Mouse (Mus musculus): ENCODE results near the gene Hdac9. TPM values are rescaled to one million over a fixed set of nuclear protein-coding genes. Genes with fewer than 3 reads are reported as not detected.
A peak's percentile ranks its signal among the peaks of the same experiment; 100 is the strongest.

Gene Hdac9
- polyA plus RNA-seq, 1 experiment from 2014 or later, result 5.5 TPM

- Histone ChIP-seq H3K9ac (ENCODE audit: low read length) (no peak overlapping the region), H3K27ac (replicated peaks; ENCODE audit: low read depth, low read length) (no peak overlapping the region), H3K4me1 (ENCODE audit: control insufficient read depth, insufficient read depth, low read length) (no peaks in the 10 kb centered on the region), H3K4me2 (ENCODE audit: low read depth, severe bottlenecking) (no peak overlapping the region), H3K4me3 (ENCODE audit: low read depth, low read length) (no peak overlapping the region), H3K27me3 (ENCODE audit: control insufficient read depth, insufficient read depth, low read length) (no peaks in the 10 kb centered on the region), H3K36me3 (ENCODE audit: control insufficient read depth, insufficient read depth, low read length) (no peaks in the 10 kb centered on the region), H3K9me3 (ENCODE audit: control insufficient read depth, low read length) (no peaks in the 10 kb centered on the region)
- DNase-seq (ENCODE audit: low spot score) (no peak), ATAC-seq (ENCODE audit: insufficient number of reproducible peaks, low FRiP score, low TSS enrichment, low read depth) (no peak)
- WGBS, result 82% methylated on average over 3 of the region's 3 CpGs
Observed at GRCm38 (mm10) chr12:34394342-34394741, 522.6 kb downstream of the Hdac9 start.

GRCm38 (mm10) chr12:34379681-34380080 is 537.2 kb downstream of the Hdac9 start:
- WGBS, result 24% methylated on average over 1 of the region's 1 CpGs
- ATAC-seq (ENCODE audit: insufficient number of reproducible peaks, low FRiP score, low TSS enrichment, low read depth), result no peak
- Histone ChIP-seq H3K4me1 (ENCODE audit: control insufficient read depth, insufficient read depth, low read length) (no peaks in the 10 kb centered on the region), H3K9me3 (ENCODE audit: control insufficient read depth, low read length) (no peaks in the 10 kb centered on the region), H3K36me3 (ENCODE audit: control insufficient read depth, insufficient read depth, low read length) (no peaks in the 10 kb centered on the region), H3K4me3 (ENCODE audit: low read depth, low read length) (no peak overlapping the region), H3K4me2 (ENCODE audit: low read depth, severe bottlenecking) (no peak overlapping the region), H3K27ac (replicated peaks; ENCODE audit: low read depth, low read length) (no peak overlapping the region), H3K27me3 (ENCODE audit: control insufficient read depth, insufficient read depth, low read length) (no peaks in the 10 kb centered on the region), H3K9ac (ENCODE audit: low read length) (no peak overlapping the region)
- DNase-seq (ENCODE audit: low spot score), result peak; percentile 33

- Histone ChIP-seq H3K9me3 (ENCODE audit: control insufficient read depth, low read length) (no peaks in the 10 kb centered on the region), H3K27me3 (ENCODE audit: control insufficient read depth, insufficient read depth, low read length) (no peaks in the 10 kb centered on the region), H3K4me1 (ENCODE audit: control insufficient read depth, insufficient read depth, low read length) (no peaks in the 10 kb centered on the region), H3K27ac (replicated peaks; ENCODE audit: low read depth, low read length) (no peak overlapping the region), H3K9ac (ENCODE audit: low read length) (no peak overlapping the region), H3K36me3 (ENCODE audit: control insufficient read depth, insufficient read depth, low read length) (no peaks in the 10 kb centered on the region), H3K4me3 (ENCODE audit: low read depth, low read length) (no peak overlapping the region), H3K4me2 (ENCODE audit: low read depth, severe bottlenecking) (no peak overlapping the region)
- WGBS, result 85% methylated on average over 4 of the region's 4 CpGs
- ATAC-seq (ENCODE audit: insufficient number of reproducible peaks, low FRiP score, low TSS enrichment, low read depth), result no peak
- DNase-seq (ENCODE audit: low spot score), result no peak
Observed at GRCm38 (mm10) chr12:34378637-34379036, 538.3 kb downstream of the Hdac9 start.

- Histone ChIP-seq H3K4me2 (ENCODE audit: low read depth, severe bottlenecking) (no peak overlapping the region), H3K4me1 (ENCODE audit: control insufficient read depth, insufficient read depth, low read length) (0 out of 2 replicates have a peak, but pooled peaks cover 3% of the 10 kb centered on the region), H3K9me3 (ENCODE audit: control insufficient read depth, low read length) (no peaks in the 10 kb centered on the region), H3K27ac (replicated peaks; ENCODE audit: low read depth, low read length) (no peak overlapping the region), H3K27me3 (ENCODE audit: control insufficient read depth, insufficient read depth, low read length) (no peaks in the 10 kb centered on the region), H3K36me3 (ENCODE audit: control insufficient read depth, insufficient read depth, low read length) (no peaks in the 10 kb centered on the region), H3K9ac (ENCODE audit: low read length) (no peak overlapping the region), H3K4me3 (ENCODE audit: low read depth, low read length) (no peak overlapping the region)
- ATAC-seq (ENCODE audit: insufficient number of reproducible peaks, low FRiP score, low TSS enrichment, low read depth), result no peak
- WGBS, result 2% methylated on average over 6 of the region's 6 CpGs
- no peak for DNase-seq (ENCODE audit: low spot score)
Observed at GRCm38 (mm10) chr12:34351906-34352305, 565.0 kb downstream of the Hdac9 start.

GRCm38 (mm10) chr12:34347529-34347928 is 569.4 kb downstream of the Hdac9 start:
- Histone ChIP-seq H3K4me2 (ENCODE audit: low read depth, severe bottlenecking) (no peak overlapping the region), H3K27me3 (ENCODE audit: control insufficient read depth, insufficient read depth, low read length) (no peaks in the 10 kb centered on the region), H3K4me3 (ENCODE audit: low read depth, low read length) (no peak overlapping the region), H3K9me3 (ENCODE audit: control insufficient read depth, low read length) (no peaks in the 10 kb centered on the region), H3K4me1 (ENCODE audit: control insufficient read depth, insufficient read depth, low read length) (peaks cover 6% of the 10 kb centered on the region), H3K9ac (ENCODE audit: low read length) (no peak overlapping the region), H3K36me3 (ENCODE audit: control insufficient read depth, insufficient read depth, low read length) (no peaks in the 10 kb centered on the region), H3K27ac (replicated peaks; ENCODE audit: low read depth, low read length) (no peak overlapping the region)
- ATAC-seq (ENCODE audit: insufficient number of reproducible peaks, low FRiP score, low TSS enrichment, low read depth), result no peak
- no peak for DNase-seq (ENCODE audit: low spot score)
- WGBS, result 65% methylated on average over 2 of the region's 2 CpGs

- DNase-seq (ENCODE audit: low spot score) (no peak), ATAC-seq (ENCODE audit: insufficient number of reproducible peaks, low FRiP score, low TSS enrichment, low read depth) (no peak)
- Histone ChIP-seq H3K4me2 (ENCODE audit: low read depth, severe bottlenecking) (no peak overlapping the region), H3K36me3 (ENCODE audit: control insufficient read depth, insufficient read depth, low read length) (no peaks in the 10 kb centered on the region), H3K4me1 (ENCODE audit: control insufficient read depth, insufficient read depth, low read length) (peaks cover 3% of the 10 kb centered on the region), H3K9me3 (ENCODE audit: control insufficient read depth, low read length) (no peaks in the 10 kb centered on the region), H3K27me3 (ENCODE audit: control insufficient read depth, insufficient read depth, low read length) (no peaks in the 10 kb centered on the region), H3K27ac (replicated peaks; ENCODE audit: low read depth, low read length) (no peak overlapping the region), H3K9ac (ENCODE audit: low read length) (no peak overlapping the region), H3K4me3 (ENCODE audit: low read depth, low read length) (no peak overlapping the region)
- WGBS, result 9% methylated on average over 2 of the region's 2 CpGs
Observed at GRCm38 (mm10) chr12:34342761-34343160, 574.1 kb downstream of the Hdac9 start.

GRCm38 (mm10) chr12:34338886-34339285 is 578.0 kb downstream of the Hdac9 start:
- H3K27ac ChIP-seq (replicated peaks; ENCODE audit: low read depth, low read length), result no peak overlapping the region
- H3K4me2 ChIP-seq (ENCODE audit: low read depth, severe bottlenecking), result no peak overlapping the region
- H3K4me3 ChIP-seq (ENCODE audit: low read depth, low read length), result no peak overlapping the region
- ATAC-seq (ENCODE audit: insufficient number of reproducible peaks, low FRiP score, low TSS enrichment, low read depth) (no peak), DNase-seq (ENCODE audit: low spot score) (no peak)
- peaks cover 3% of the 10 kb centered on the region for H3K4me1 ChIP-seq (ENCODE audit: control insufficient read depth, insufficient read depth, low read length)
- H3K9me3 ChIP-seq (ENCODE audit: control insufficient read depth, low read length), result no peaks in the 10 kb centered on the region
- H3K36me3 ChIP-seq (ENCODE audit: control insufficient read depth, insufficient read depth, low read length), result no peaks in the 10 kb centered on the region
- WGBS, result 88% methylated on average over 4 of the region's 4 CpGs
- no peaks in the 10 kb centered on the region for H3K27me3 ChIP-seq (ENCODE audit: control insufficient read depth, insufficient read depth, low read length)
- H3K9ac ChIP-seq (ENCODE audit: low read length), result no peak overlapping the region

GRCm38 (mm10) chr12:34334455-34335084 is 582.3 kb downstream of the Hdac9 start:
- DNase-seq (ENCODE audit: low spot score) (no peak), ATAC-seq (ENCODE audit: insufficient number of reproducible peaks, low FRiP score, low TSS enrichment, low read depth) (no peak)
- no peaks in the 10 kb centered on the region for H3K4me1 ChIP-seq (ENCODE audit: control insufficient read depth, insufficient read depth, low read length)
- H3K36me3 ChIP-seq (ENCODE audit: control insufficient read depth, insufficient read depth, low read length), result no peaks in the 10 kb centered on the region
- H3K9me3 ChIP-seq (ENCODE audit: control insufficient read depth, low read length), result no peaks in the 10 kb centered on the region
- H3K27ac ChIP-seq (replicated peaks; ENCODE audit: low read depth, low read length), result no peak overlapping the region
- H3K9ac ChIP-seq (ENCODE audit: low read length), result no peak overlapping the region
- H3K27me3 ChIP-seq (ENCODE audit: control insufficient read depth, insufficient read depth, low read length), result no peaks in the 10 kb centered on the region
- no peak overlapping the region for H3K4me3 ChIP-seq (ENCODE audit: low read depth, low read length)
- WGBS, result 77% methylated on average over 4 of the region's 4 CpGs
- H3K4me2 ChIP-seq (ENCODE audit: low read depth, severe bottlenecking), result no peak overlapping the region

- 50% methylated on average over 4 of the region's 4 CpGs for WGBS
- Histone ChIP-seq H3K36me3 (ENCODE audit: control insufficient read depth, insufficient read depth, low read length) (no peaks in the 10 kb centered on the region), H3K27me3 (ENCODE audit: control insufficient read depth, insufficient read depth, low read length) (no peaks in the 10 kb centered on the region), H3K4me2 (ENCODE audit: low read depth, severe bottlenecking) (no peak overlapping the region), H3K4me3 (ENCODE audit: low read depth, low read length) (no peak overlapping the region), H3K9ac (ENCODE audit: low read length) (no peak overlapping the region), H3K9me3 (ENCODE audit: control insufficient read depth, low read length) (no peaks in the 10 kb centered on the region), H3K4me1 (ENCODE audit: control insufficient read depth, insufficient read depth, low read length) (no peaks in the 10 kb centered on the region), H3K27ac (replicated peaks; ENCODE audit: low read depth, low read length) (no peak overlapping the region)
- DNase-seq (ENCODE audit: low spot score) (no peak), ATAC-seq (ENCODE audit: insufficient number of reproducible peaks, low FRiP score, low TSS enrichment, low read depth) (no peak)
Observed at GRCm38 (mm10) chr12:34332884-34333283, 584.0 kb downstream of the Hdac9 start.

Data from limb, embryonic 11.5 days (tissue).